Mouse (Mus musculus): ENCODE measurements around the gene Lrrc8a. TPM values are rescaled to one million over a fixed set of nuclear protein-coding genes. Genes with fewer than 3 reads are reported as not detected.

Lrrc8a gene
- polyA plus RNA-seq, 1 experiment = 35.7 TPM

DNA sequence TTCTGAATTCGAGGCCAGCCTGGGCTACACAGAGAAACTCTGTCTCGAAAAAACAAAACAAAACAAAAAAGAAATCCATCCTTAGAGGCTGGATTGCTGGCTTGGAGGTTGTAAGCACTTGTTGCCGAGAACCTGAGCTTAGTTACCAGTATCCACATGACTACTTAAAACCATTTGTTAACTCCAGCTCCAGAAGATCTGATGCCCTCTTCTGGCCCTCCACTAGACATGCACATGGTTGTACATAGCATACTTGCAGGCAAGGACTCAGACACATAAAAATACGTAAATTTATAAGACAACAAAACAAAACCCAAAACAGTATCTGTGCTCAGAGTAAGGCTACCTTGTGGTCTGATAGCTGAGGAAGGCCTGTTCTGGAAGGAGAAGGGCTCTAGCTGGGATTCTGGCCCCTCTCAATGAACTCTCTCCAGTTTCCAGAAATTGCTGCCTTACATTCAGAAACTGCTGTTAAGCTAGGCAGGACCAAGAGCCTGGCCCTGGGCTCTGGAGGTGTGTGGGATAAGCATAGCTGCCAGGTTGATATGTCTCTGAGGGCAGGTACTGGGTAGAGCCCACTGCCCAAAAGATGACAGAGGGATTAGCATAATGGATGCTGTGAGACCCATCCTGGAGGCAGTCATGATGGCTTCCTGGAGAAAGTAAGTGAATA lies 23.7 kb downstream of the Lrrc8a start:
- DNase-seq (ENCODE audit: extremely low spot score in 1 of 2, low spot score in 1 of 2) = no peak

DNA sequence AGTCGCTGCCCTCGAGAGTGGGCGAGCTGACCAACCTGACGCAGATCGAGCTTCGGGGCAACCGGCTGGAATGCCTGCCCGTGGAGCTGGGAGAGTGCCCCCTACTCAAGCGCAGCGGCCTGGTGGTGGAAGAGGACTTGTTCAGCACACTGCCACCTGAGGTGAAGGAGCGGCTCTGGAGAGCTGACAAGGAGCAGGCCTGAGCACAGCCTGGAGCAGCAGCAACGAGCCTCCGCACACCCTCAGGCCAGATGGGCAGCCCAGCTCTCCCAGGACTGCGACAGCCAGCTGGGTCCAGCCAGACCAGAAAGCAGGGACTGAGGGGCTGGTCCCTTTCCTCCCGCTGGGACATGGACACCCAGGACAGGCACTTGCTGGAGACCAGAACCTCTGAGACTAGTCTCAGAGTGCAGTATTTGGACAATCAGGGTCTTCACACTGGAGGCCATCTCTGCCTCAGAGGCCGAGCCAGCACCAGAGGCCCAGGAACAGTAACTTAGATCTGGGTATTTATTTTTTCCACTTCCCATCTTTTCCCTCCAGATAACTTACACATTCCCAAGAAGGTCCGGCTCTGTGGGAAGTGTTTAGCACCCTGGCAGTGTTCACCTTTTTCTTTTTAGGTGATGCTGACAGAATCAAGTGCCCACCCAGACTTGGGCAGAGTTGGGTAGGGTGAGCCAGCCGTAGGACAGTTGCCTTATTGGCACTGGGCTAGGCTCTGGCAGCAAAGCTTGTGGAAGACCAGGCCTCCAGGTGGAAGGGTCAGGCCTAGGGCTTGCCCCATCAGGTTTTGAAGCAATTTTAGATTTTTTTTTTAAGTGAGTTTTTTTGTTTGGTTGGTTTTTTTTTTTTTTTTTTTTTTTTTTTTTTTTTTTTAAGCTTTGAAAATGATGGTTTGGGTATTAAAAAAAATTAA lies 24.7 kb downstream of the Lrrc8a start:
- no peak for DNase-seq (ENCODE audit: extremely low spot score in 1 of 2, low spot score in 1 of 2)

GRCm38 (mm10) chr2:30262840-30263441 lies 25.4 kb downstream of the Lrrc8a start:
- peak in 1 of 2 experiments; percentile 72 for DNase-seq (ENCODE audit: extremely low spot score in 1 of 2, low spot score in 1 of 2)

DNA sequence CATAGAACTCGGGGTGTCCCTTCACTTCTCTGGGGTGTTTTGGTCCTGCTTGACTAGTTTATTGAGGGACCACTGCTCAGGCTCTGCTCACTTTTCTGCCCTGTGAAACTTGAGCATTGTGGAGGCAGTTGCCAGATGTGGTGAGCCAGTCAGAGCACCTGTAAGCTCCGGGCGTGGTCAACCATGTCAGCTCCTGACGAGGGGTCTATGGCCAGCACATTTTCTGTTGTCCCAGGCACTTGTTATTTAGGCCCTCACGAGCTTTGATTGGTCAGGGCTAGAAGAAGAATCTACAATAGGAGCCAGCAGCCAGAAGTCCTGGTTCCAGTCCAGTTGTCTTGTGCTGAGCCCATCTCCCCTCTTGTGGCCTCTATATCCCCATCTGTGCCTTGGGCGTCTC lies 26.3 kb downstream of the Lrrc8a start:
- DNase-seq (ENCODE audit: extremely low spot score in 1 of 2, low spot score in 1 of 2) = no peak

GRCm38 (mm10) chr2:30264671-30265519 lies 27.4 kb downstream of the Lrrc8a start:
- no peak for DNase-seq (ENCODE audit: extremely low spot score in 1 of 2, low spot score in 1 of 2)

DNA sequence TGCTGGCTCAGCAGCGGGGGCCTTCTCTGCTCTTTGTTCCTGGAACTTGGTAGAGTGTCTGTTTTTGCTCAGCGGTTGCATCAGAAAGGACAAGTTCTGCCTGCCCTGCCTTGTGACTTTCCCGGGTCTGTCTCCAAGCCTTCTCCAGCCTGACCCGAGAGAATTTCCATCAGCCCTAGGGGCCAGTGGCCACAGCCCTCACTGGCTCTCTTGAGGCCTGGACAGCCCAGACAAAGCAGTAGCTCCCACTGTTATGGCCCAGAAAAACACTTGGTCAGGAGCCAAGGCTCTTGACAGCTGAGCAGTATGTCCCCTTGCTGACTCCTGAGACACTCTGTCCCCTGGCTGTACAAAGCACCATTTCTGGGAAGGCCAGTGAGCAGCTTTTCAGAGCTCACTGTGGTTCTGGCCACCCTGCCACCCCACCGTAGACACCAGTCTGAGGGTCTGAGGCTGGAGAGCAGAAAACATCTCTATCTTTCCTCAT lies 28.3 kb downstream of the Lrrc8a start, which contains the start of gene Phyhd1:
Phyhd1 (plus strand) TSS at position 437 of the 487 bp plus-strand sequence.
- peak; percentile 55 for DNase-seq (ENCODE audit: extremely low spot score in 1 of 2, low spot score in 1 of 2)

DNA sequence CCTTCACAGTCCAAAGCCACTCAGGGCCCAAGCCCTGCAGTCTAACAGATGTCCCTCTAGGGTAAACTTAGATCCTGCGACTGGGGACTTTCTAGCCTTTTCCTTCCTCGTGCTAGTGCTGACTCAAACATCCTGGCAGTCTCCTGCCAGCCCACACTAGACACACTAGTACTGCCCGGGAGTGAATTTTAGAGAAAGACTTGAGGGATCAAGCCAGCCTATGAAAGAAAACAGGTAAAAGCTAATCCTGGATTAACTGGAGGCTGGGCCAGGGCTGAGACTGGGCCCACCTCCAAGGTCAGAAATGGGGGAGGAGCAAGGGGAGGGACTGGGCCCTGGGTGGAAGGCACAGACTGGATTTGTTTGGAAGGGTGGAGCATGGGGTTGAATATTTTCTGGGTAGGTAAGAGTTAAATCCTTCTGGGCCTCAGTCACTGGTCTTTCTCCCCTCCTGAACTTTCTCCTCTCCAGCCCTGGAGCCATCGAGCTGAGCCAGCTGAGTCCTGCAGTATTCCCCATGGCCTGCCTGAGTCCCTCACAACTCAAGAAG lies 29.0 kb downstream of the Lrrc8a start:
- DNase-seq (ENCODE audit: extremely low spot score in 1 of 2, low spot score in 1 of 2) = peak in 1 of 2 experiments; percentile 62

DNA sequence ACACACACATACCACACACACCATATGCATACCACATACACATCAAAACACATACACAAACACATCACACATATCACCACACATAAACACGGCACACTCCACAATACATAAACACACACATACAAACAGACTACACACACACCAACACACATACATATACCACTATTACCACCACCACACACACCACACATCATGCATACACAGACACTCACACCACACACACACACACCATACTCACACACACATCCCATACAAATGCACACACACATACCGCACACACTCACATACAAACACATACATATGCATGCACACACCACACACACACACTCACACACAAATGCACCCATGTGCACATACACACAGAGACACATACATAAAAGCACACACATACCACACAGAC lies 30.0 kb downstream of the Lrrc8a start:
- no peak for DNase-seq (ENCODE audit: extremely low spot score in 1 of 2, low spot score in 1 of 2)

- no peak for DNase-seq (ENCODE audit: extremely low spot score in 1 of 2, low spot score in 1 of 2)
These were observed 30.9 kb downstream of the Lrrc8a start for GRCm38 (mm10) chr2:30268371-30268770.

DNA sequence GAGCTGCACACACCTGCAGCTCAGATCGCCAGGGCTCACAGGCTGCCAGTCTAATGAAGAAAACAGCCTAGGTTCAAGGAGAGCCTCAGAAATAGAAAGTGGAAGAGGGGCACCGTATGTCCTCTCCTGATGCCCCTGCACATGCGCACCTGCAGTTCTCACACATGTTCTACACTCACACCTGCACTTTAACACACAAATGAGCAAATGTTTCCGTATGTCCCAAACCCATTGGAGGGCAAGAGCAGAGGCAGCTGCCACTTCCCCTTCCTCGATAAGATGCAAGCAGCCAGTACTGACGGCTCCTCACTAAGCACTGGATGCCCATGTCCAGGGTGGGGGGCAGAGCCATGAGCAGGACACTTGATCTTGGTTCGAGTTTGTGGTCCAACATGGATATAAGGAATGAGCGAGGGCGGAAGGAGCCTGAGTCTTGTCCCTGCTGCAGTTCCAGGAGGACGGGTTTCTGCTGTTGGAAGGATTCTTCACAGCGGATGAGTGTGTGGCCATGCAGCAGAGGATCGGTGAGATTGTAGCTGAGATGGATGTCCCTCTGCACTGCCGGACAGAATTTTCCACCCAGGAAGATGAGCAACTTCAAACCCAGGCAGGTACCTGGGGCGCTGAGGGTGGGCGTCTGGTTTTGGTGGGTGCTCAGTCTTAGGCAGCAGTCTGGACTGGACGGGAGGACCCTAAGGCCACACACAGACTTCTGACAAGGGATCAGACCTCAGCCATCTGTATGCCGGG lies 31.9 kb downstream of the Lrrc8a start:
- DNase-seq (ENCODE audit: extremely low spot score in 1 of 2, low spot score in 1 of 2) = no peak

DNA sequence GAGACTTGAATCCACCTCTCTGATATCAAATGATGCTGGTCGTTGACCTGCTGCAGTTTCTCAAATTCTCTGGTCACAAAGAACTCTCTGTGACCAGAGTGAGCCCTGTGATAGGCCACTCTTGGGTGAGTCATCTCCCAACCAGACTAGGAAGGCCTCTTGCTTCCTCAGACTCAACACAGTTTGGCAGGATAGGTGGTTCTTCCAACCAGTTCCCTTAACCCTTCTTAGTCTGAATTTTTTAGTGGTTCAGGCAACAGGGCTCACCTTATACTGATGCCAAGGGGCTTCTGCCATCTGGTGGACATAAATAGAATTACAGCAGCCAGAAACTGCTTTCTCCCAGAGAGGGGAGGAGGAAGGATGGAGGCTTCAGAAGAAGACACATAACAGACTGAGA lies 32.6 kb downstream of the Lrrc8a start:
- peak; percentile 54 to 84 for DNase-seq (ENCODE audit: extremely low spot score in 1 of 2, low spot score in 1 of 2)

DNA sequence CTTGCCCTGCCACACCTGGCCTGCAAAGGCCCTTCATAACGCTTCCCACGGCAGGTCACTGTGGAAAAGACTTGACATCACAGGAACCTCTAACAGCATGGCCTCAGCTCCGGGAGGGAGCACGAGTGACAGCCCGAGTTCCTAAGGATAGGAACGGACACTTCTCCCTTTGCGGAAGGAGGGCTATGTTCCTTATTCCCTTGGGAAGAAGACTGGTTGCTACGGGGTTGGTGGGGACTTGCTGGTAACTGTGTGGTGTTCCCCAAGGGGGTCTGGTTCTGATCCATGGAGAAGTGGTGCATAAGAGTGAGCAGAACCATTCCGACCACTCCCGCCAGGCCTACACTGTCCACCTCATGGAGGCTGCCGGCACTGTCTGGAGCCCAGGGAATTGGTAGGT lies 43.2 kb downstream of the Lrrc8a start, which contains the start of gene Gm28038:
Gm28038 (plus strand) TSS at position 301 of the 400 bp plus-strand sequence.
- no peak for DNase-seq (ENCODE audit: extremely low spot score in 1 of 2, low spot score in 1 of 2)

GRCm38 (mm10) chr2:30281651-30282050 lies 44.1 kb downstream of the Lrrc8a start:
- DNase-seq (ENCODE audit: extremely low spot score in 1 of 2, low spot score in 1 of 2) = no peak

DNA sequence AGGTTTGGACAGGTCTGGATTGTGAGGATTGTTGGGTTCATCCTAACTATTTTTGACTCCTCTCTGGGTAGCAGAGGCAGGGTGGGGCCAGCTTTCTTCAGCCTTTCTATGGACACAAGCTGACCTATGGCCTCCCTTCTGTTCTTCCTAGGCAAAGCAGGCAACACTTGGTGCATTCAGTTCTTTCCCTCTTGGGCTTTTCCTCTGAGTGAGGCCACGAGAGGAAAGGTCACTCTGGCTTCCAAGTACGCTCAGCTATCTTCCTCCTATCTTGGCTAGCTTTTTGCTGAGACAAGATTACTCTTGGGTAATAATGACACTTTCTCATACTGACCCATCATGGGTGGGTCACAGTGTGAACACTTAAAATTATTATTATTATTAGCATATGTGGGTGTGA lies 45.7 kb downstream of the Lrrc8a start:
- DNase-seq (ENCODE audit: extremely low spot score in 1 of 2, low spot score in 1 of 2) = no peak

- DNase-seq (ENCODE audit: extremely low spot score in 1 of 2, low spot score in 1 of 2) = no peak
These were observed 47.5 kb downstream of the Lrrc8a start for GRCm38 (mm10) chr2:30285004-30285403.

GRCm38 (mm10) chr2:30285416-30286181 lies 48.1 kb downstream of the Lrrc8a start:
- no peak for DNase-seq (ENCODE audit: extremely low spot score in 1 of 2, low spot score in 1 of 2)

DNA sequence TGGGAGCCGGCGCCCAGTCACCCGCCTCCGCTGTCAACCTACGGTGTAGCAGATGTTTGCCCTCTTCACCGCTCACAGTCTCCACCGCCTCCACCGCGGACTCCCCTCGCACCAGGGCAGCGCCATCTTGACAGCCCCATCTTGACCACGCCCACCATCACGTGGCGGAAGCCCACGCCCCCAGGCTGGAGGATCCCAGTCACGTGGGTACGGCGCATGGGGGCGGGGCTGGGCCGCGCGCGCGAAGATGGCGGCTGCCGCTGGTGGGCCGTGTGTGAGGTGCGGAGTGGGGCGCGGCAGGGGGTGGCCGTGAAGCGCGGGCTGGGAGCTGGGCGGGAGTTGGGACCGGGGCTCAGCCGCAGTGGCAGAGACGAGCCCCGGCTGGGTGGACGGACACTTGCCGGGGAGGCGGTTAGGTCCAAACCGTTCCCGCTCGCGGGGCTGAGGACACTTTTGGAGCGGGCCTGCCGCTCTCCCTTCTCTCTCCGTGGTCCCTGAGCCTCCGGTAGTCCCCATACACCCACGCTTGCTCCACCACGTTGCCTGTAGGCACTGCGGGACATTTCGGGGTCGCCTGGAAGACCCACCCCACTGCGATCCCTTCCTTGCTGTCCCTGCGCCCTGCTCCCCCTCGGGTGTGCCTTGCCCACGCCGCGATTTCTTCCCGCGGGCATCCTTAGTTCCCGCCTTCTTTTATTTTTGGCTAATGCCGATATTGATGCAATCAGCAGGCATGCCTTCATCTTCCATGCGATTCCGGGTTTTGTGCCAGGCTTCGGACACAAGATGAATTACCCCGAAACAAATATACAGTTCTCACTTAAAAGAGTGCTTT lies 48.9 kb downstream of the Lrrc8a start, which contains the start of the genes Dolk and Nup188:
Dolk (minus strand) TSS at position 143 of the 835 bp plus-strand sequence.
Nup188 (plus strand) TSS at position 206 of the 835 bp plus-strand sequence.
- peak; percentile 84 to 98 for DNase-seq (ENCODE audit: extremely low spot score in 1 of 2, low spot score in 1 of 2)

Data from frontal cortex, adult 2 months (tissue).